Mouse (Mus musculus) spleen, postnatal 0 days (tissue): ENCODE measurements around the gene Smcp. TPM values are rescaled to one million over a fixed set of nuclear protein-coding genes. Genes with fewer than 3 reads are reported as not detected.

Experiments used
- polyA plus RNA-seq: library from polyadenylated mRNA; unstranded; fragments of >200 nt; fragmentation: Nextera tagmentation; extraction: Ambion mirVana; gene quantifications from 2 replicates; pipeline ENCODE4 v1.2.1, GENCODE M21; 2015

Gene Smcp
- not detected in 2 replicates for polyA plus RNA-seq

DNA sequence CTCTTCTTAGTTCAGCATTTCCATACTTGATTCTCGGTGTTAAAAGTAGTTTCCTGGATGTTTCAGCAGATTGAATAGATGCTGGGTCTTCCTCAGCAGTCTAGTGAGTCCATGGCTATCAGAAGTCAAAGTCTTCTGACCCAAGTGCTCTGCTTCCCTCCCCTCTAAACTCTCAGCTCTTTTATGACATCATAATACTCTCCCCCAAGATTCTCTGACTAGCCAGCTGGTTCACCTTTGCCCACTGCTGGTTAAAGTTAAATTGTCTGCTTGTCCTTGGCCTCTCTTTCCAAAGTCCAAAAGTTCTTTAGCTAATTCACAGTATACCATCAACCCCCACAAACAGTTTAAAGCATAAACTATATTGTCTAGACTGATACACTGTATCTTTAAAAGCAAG is at the start of gene Smcp:
TSS of gene Smcp (minus strand) at position 140 of the 400 bp plus-strand sequence.

GRCm38 (mm10) chr3:92621560-92621959 is 32.8 kb upstream of the Smcp start, which contains the start of gene Lce6a:
TSS of gene Lce6a (minus strand) at chr3:92621660.

DNA sequence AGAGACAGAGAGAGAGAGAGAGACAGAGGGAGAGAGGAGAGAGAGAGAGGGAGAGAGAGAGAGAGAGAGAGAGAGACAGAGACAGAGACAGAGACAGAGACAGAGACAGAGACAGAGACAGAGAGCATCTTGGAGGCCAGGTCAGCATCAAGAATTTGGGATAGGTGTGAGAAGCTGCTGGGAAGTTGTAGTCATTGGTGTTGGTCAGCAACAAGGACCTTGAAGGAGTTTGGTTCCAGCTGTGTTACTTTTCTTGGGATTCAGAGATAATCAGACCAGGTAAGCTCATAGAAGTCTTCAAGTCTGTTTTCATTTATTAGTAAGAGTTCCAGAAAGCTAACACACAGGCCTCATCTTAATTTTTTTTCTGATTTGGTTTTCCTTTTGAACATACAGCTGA is 18.6 kb upstream of the Smcp start, which contains the start of gene 2210017I01Rik:
TSS of gene 2210017I01Rik (minus strand) at position 101 of the 400 bp plus-strand sequence.

DNA sequence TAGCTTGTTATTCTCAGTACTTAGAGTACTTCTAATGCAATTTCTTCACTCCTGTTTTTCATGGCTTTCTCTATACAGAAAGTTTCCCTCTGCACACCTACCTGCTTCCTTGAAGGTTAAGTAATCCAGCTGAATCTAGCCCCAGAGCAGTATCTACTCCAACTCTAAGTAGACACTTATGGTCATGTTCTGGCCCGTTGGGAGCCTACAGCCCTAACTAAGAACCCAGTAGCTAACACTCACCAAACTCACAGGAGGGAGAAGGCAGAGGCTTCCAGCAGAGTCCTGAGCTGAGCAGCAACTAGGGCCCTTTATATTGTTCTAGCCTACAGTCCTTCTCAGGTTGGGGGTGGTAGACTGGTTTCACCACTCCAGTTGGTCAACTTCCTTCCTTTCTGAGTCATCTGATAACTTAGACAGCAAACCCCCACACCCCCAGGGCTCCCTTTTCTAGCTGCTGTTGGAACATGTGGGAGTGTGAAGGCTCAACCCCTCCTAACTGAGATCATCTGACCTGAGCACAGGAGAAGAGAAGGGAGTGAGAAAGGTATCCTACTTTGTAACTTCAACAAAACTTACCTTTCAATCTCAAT is 15.3 kb downstream of the Smcp start, which contains the start of gene Ivl:
TSS of gene Ivl (minus strand) at position 287 of the 593 bp plus-strand sequence.

GRCm38 (mm10) chr3:92534411-92534810 is 54.4 kb downstream of the Smcp start, which contains the start of gene 2310046K23Rik:
TSS of gene 2310046K23Rik (minus strand) at chr3:92534511.

Other genes with a start within 250 kb of the Smcp start
- not detected in 2 replicates for gene Sprr2d, start 249.9 kb downstream of the Smcp start, polyA plus RNA-seq
- gene Sprr2e, start 236.9 kb downstream of the Smcp start, polyA plus RNA-seq = not detected in 2 replicates
- not detected in 2 replicates for gene Sprr2f, start 223.8 kb downstream of the Smcp start, polyA plus RNA-seq
- gene Sprr2h, start 203.3 kb downstream of the Smcp start, polyA plus RNA-seq = not detected in 2 replicates
- gene Sprr2i, start 181.0 kb downstream of the Smcp start, polyA plus RNA-seq = not detected in 2 replicates
- not detected in 2 replicates for gene Sprr2j-ps, start 170.9 kb downstream of the Smcp start, polyA plus RNA-seq
- gene Gm9774, start 159.6 kb downstream of the Smcp start, polyA plus RNA-seq = 6.8 and 7.6 TPM in 2 replicates
- not detected in 2 replicates for gene Sprr2k, start 156.4 kb downstream of the Smcp start, polyA plus RNA-seq
- not detected in 2 replicates for gene Sprr1b, start 150.2 kb downstream of the Smcp start, polyA plus RNA-seq
- gene Sprr3, start 130.3 kb downstream of the Smcp start, polyA plus RNA-seq = 0.11 TPM in 1 of 2 replicates, not detected in the other
- 0.17 TPM in 1 of 2 replicates, not detected in the other for gene Sprr1a, start 103.1 kb downstream of the Smcp start, polyA plus RNA-seq
- gene Sprr4, start 88.5 kb downstream of the Smcp start, polyA plus RNA-seq = not detected in 2 replicates
- gene 2310046K23Rik, start 54.5 kb downstream of the Smcp start, polyA plus RNA-seq = not detected in 2 replicates
- gene Ivl, start 15.3 kb downstream of the Smcp start, polyA plus RNA-seq = 0.12 and 0.19 TPM in 2 replicates
- not detected in 2 replicates for gene 2210017I01Rik, start 18.5 kb upstream of the Smcp start, polyA plus RNA-seq
- not detected in 2 replicates for gene Lce6a, start 32.7 kb upstream of the Smcp start, polyA plus RNA-seq
- not detected in 2 replicates for gene Lce1a1, start 59.3 kb upstream of the Smcp start, polyA plus RNA-seq
- gene Lce1b, start 67.9 kb upstream of the Smcp start, polyA plus RNA-seq = not detected in 2 replicates
- gene Lce1a2, start 81.3 kb upstream of the Smcp start, polyA plus RNA-seq = not detected in 2 replicates
- gene Lce1c, start 90.2 kb upstream of the Smcp start, polyA plus RNA-seq = 0.17 TPM in 1 of 2 replicates, not detected in the other
- gene Lce1d, start 98.2 kb upstream of the Smcp start, polyA plus RNA-seq = not detected in 2 replicates
- gene Lce1e, start 120.1 kb upstream of the Smcp start, polyA plus RNA-seq = not detected in 2 replicates
- not detected in 2 replicates for gene Lce1f, start 131.4 kb upstream of the Smcp start, polyA plus RNA-seq
- not detected in 2 replicates for gene Gm38119, start 150.1 kb upstream of the Smcp start, polyA plus RNA-seq
- not detected in 2 replicates for gene Lce1g, start 163.3 kb upstream of the Smcp start, polyA plus RNA-seq
- gene Lce1h, start 176.1 kb upstream of the Smcp start, polyA plus RNA-seq = not detected in 2 replicates
- not detected in 2 replicates for gene Lce1i, start 189.9 kb upstream of the Smcp start, polyA plus RNA-seq
- gene Lce1j, start 201.5 kb upstream of the Smcp start, polyA plus RNA-seq = not detected in 2 replicates
- not detected in 2 replicates for gene Lce1k, start 218.9 kb upstream of the Smcp start, polyA plus RNA-seq
- not detected in 2 replicates for gene Kprp, start 238.2 kb upstream of the Smcp start, polyA plus RNA-seq